Mouse (Mus musculus) myocyte (in vitro differentiated cells): Measurements from ENCODE around the gene Knstrn. TPM values are rescaled to one million over a fixed set of nuclear protein-coding genes. Genes with fewer than 3 reads are reported as not detected.

Source experiments
- H3K27me3 ChIP-seq: one replicate; pipeline ENCODE4 v1.6.1; 2011; ENCODE audit not compliant: control insufficient read depth, insufficient read depth, insufficient read length
- H3K36me3 ChIP-seq: one replicate; pipeline ENCODE4 v1.6.1; 2011; ENCODE audit not compliant: control insufficient read depth, insufficient read depth
- H3K4me2 ChIP-seq: one replicate; pipeline ENCODE4 v1.6.1; 2011; ENCODE audit warnings: low read depth, control low read depth
- H3K4me3 ChIP-seq: one replicate; pipeline ENCODE4 v1.5.1; 2011; ENCODE audit warnings: mild to moderate bottlenecking, control low read depth, moderate library complexity
- H3K79me2 ChIP-seq: one replicate; pipeline ENCODE4 v1.6.1; 2011; ENCODE audit not compliant: control insufficient read depth, insufficient read depth
- H3ac ChIP-seq: one replicate; pipeline ENCODE4 v1.6.1; 2011; ENCODE audit not compliant: control insufficient read depth, insufficient read length
- CEBPB ChIP-seq: IDR thresholded peaks from 2 replicates; pipeline ENCODE4 v1.6.1; 2011; ENCODE audit warnings: mild to moderate bottlenecking, moderate library complexity; ENCODE audit not compliant: poor library complexity, insufficient read depth, severe bottlenecking
- E2F4 ChIP-seq: IDR thresholded peaks from one replicate; pipeline ENCODE4 v1.6.1; 2011; ENCODE audit warnings: mild to moderate bottlenecking, control low read depth, moderate library complexity; ENCODE audit not compliant: insufficient read depth
- MAX ChIP-seq: IDR thresholded peaks from one replicate; pipeline ENCODE4 v1.6.1; 2011; ENCODE audit warnings: low read depth, mild to moderate bottlenecking, control low read depth
- MYOD1 ChIP-seq, 3 experiments: IDR thresholded peaks; one replicate each; pipeline ENCODE4 v1.6.1; 2011; ENCODE audit warnings: control low read depth in 2 of 3, low read depth in 2 of 3, mild to moderate bottlenecking in 2 of 3, moderate library complexity in 1 of 3; ENCODE audit not compliant: insufficient read length in 2 of 3, control insufficient read depth in 1 of 3
- MYOG ChIP-seq, 3 experiments: IDR thresholded peaks; one replicate each; pipeline ENCODE4 v1.6.1; 2011; ENCODE audit warnings: control low read depth in 2 of 3, low read depth in 2 of 3, mild to moderate bottlenecking in 2 of 3; ENCODE audit not compliant: insufficient read length in 2 of 3, control insufficient read depth in 1 of 3, insufficient read depth in 1 of 3
- POLR2A ChIP-seq: IDR thresholded peaks from one replicate; pipeline ENCODE4 v1.6.1; 2011; ENCODE audit warnings: low read depth, mild to moderate bottlenecking, control low read depth, moderate library complexity; ENCODE audit not compliant: insufficient read length
- POLR2AphosphoS2 ChIP-seq: IDR thresholded peaks from one replicate; pipeline ENCODE4 v1.6.1; 2011; ENCODE audit warnings: low read depth, control low read depth; ENCODE audit not compliant: insufficient read length
- REST ChIP-seq: IDR thresholded peaks from one replicate; pipeline ENCODE4 v1.6.1; 2011; ENCODE audit warnings: mild to moderate bottlenecking, control low read depth, moderate library complexity; ENCODE audit not compliant: insufficient read depth, insufficient read length
- SRF ChIP-seq: IDR thresholded peaks from one replicate; pipeline ENCODE4 v1.6.1; 2011; ENCODE audit warnings: low read depth; ENCODE audit not compliant: control insufficient read depth, insufficient read length
- TCF12 ChIP-seq: IDR thresholded peaks from one replicate; pipeline ENCODE4 v1.6.1; 2011; ENCODE audit warnings: mild to moderate bottlenecking, control low read depth; ENCODE audit not compliant: poor library complexity, insufficient read depth, severe bottlenecking
- TCF3 ChIP-seq: IDR thresholded peaks from one replicate; pipeline ENCODE4 v1.6.1; 2011; ENCODE audit warnings: low read depth, control low read depth; ENCODE audit not compliant: insufficient read length
- USF1 ChIP-seq: IDR thresholded peaks from one replicate; pipeline ENCODE4 v1.6.1; 2011; ENCODE audit warnings: low read depth, mild to moderate bottlenecking, control low read depth, moderate library complexity
- polyA plus RNA-seq: library from polyadenylated mRNA; unstranded; fragments of >200 nt; fragmentation: generic; extraction: Trizol; gene quantifications from one replicate; pipeline ENCODE4 v1.2.1, GENCODE M21; 2012; ENCODE audit warnings: missing spikeins

Gene Knstrn
- polyA plus RNA-seq, 1 experiment = 42.2 TPM

DNA sequence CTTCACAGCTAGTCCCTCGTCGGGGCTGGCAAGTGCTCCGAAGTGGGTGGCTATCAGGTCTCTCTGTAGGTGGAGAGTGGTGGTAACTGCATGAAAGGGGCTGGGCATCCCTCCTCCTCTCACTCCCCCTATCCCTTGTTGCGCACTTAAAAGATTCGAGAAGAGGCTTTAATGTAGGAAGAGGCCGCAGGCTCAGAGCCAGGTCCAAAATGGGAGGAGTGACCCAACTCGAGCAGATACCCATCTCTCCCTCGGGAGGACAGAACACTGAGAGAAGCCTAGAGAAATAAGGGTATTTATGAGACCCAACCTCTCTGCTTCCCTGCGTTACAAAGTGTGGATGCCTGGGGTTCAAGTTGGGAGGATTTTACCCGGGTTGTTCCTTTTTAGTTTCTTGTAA is 34.7 kb upstream of the Knstrn start:
- Histone ChIP-seq H3K79me2 (no peaks in the 10 kb centered on the region), H3K27me3 (no peaks in the 10 kb centered on the region), H3K4me2 (peak overlapping the region; percentile 78), H3K36me3 (no peaks in the 10 kb centered on the region), H3K4me3 (peak overlapping the region; percentile 6), H3ac (no peak overlapping the region)
- TF ChIP-seq CEBPB (no peak), USF1 (no peak), REST (no peak), TCF12 (no peak), MAX (no peak), E2F4 (no peak), POLR2AphosphoS2 (no peak), MYOD1 (IDR thresholded peaks at IDR 0.05; ENCODE audit: control insufficient read depth in 1 of 3, insufficient read length in 2 of 3, low read depth in 2 of 3) (no peak), SRF (no peak), MYOG (IDR thresholded peaks at IDR 0.05; ENCODE audit: control insufficient read depth in 1 of 3, insufficient read depth in 1 of 3, insufficient read length in 2 of 3, low read depth in 2 of 3) (no peak), TCF3 (no peak), POLR2A (no peak)

DNA sequence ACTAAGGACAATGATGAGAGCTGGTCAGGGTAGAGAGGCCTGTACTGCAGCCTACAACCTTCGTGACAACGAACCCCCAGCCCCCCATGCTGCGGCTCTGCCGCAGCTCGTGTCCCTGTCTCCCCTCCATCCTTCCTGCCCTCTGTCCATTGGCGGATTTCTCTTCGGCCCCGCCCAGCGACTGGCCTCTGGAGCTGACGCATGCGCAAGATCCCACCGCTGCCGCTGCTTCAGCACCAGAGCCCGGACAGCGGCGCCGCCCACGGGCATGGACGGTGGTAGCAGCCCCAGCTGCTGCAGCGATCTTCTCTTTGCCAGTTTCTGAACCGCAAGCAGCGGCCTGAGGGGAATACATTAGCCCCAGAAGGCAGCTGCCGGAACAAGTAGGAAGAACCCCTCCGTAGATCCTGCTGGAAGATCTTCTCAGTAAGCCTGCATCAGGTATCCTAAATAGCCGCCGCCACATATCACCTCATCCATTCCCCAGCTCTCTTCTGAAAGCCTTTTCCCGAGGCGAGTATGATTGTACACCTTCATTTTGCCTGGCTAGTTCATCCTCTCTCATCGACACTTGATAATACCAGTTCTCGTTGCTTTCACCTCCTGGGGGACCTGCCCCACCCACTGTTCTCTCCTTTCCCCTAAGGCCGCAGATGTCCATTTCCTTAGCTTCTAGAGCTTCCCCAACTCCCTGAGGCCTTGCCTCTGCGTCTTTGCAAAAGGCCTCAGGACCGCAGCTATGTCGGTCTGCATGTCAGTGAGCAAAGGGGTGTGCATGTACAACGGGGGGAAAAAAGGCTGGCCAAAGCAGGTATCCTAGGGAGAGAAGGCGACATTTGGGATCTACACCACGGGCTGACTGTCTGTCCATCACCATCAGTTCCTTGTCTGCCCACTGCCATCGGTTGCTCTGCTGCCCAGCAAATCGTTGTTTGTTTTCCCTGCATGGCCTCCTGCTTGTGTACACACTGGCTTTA is 34.0 kb upstream of the Knstrn start, which contains the start of gene Disp2:
Disp2 (plus strand) TSS at position 216 of the 977 bp plus-strand sequence.
- no peak within 1 kb of the TSS for H3ac ChIP-seq

DNA sequence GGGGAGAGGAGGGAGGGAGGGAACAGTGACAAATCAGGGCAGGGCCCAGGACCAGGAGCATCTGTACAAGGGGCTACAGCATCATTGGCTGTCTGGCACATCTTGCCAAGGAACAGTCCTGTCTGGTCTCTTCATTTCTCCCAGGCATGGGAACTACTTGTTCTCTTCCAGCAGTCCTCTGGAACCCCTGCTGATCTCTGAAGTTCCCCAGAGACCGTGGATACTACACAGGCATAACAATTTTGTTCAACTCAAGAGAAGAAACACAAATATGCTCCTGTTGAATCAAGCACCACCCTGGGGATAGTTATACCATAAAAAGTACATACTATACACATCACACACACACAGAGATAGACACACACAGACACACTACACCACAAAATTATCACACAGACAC is 32.7 kb upstream of the Knstrn start:
- Histone ChIP-seq H3ac (no peak overlapping the region), H3K4me2 (no peak overlapping the region), H3K27me3 (no peaks in the 10 kb centered on the region), H3K36me3 (no peaks in the 10 kb centered on the region), H3K79me2 (no peaks in the 10 kb centered on the region), H3K4me3 (no peak overlapping the region)
- TF ChIP-seq POLR2A = no peak

More for the DNA sequence above, 34.0 kb upstream of the Knstrn start, which contains the start of gene Disp2:
- H3K4me3 ChIP-seq = peak within 1 kb of the TSS; percentile 6
- H3K27me3 ChIP-seq = no peaks in the 10 kb centered on the region
- peak within 1 kb of the TSS; percentile 78 for H3K4me2 ChIP-seq
- TF ChIP-seq E2F4 = no peak
- no peak for TF ChIP-seq CEBPB
- peak; percentile 59 to 94 (median 92) for TF ChIP-seq MYOG (IDR thresholded peaks at IDR 0.05; ENCODE audit: control insufficient read depth in 1 of 3, insufficient read depth in 1 of 3, insufficient read length in 2 of 3, low read depth in 2 of 3)
- no peak for TF ChIP-seq POLR2AphosphoS2
- TF ChIP-seq POLR2A = peak; percentile 20
- TF ChIP-seq TCF3 = peak; percentile 78
- TF ChIP-seq USF1 = no peak
- TF ChIP-seq TCF12 = peak; percentile 51
- peak; percentile 97 for TF ChIP-seq REST
- TF ChIP-seq MYOD1 (IDR thresholded peaks at IDR 0.05; ENCODE audit: control insufficient read depth in 1 of 3, insufficient read length in 2 of 3, low read depth in 2 of 3) = peak in 2 of 3 experiments; percentile 83 to 93
- TF ChIP-seq MAX = no peak
- no peak for TF ChIP-seq SRF
- H3K36me3 ChIP-seq = no peaks in the 10 kb centered on the region
- H3K79me2 ChIP-seq = no peaks in the 10 kb centered on the region

- H3K36me3 ChIP-seq = no peaks in the 10 kb centered on the region
- TF ChIP-seq MAX (no peak), POLR2AphosphoS2 (no peak), SRF (no peak), E2F4 (no peak), USF1 (no peak), CEBPB (no peak), TCF12 (no peak), POLR2A (no peak), REST (no peak), MYOD1 (IDR thresholded peaks at IDR 0.05; ENCODE audit: control insufficient read depth in 1 of 3, insufficient read length in 2 of 3, low read depth in 2 of 3) (no peak), TCF3 (no peak), MYOG (IDR thresholded peaks at IDR 0.05; ENCODE audit: control insufficient read depth in 1 of 3, insufficient read depth in 1 of 3, insufficient read length in 2 of 3, low read depth in 2 of 3) (no peak)
- H3K4me2 ChIP-seq = no peak overlapping the region
- H3ac ChIP-seq = no peak overlapping the region
- H3K79me2 ChIP-seq = no peaks in the 10 kb centered on the region
- no peak overlapping the region for H3K4me3 ChIP-seq
- no peaks in the 10 kb centered on the region for H3K27me3 ChIP-seq
Measured at GRCm38 (mm10) chr2:118782303-118782702, 31.5 kb upstream of the Knstrn start.
